In the genomic region with DNA sequence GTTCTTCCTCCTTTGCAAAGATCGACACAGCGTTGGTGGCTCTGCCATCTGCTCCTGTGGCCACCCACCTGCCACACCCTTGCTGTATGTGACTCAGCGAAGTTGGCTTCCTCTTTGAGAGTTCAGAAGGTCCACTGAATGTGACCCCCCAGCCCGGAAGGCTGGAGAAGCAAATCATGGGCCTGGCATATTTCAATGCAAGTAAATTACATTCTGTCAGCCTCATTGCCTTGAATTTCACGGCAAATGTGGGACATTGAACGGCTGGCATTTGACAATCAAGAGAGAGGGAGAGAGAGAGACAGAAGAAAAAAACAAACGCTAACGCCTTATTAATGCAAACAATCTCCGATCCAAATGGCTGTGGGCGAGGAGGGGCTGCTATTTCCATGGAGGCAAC, we compare ENCODE assay signal across 11 mouse cellular contexts. TPM values are rescaled to one million over a fixed set of nuclear protein-coding genes. Genes with fewer than 3 reads are reported as not detected.
DNase-seq lines count a peak whose midpoint lies in the region; ATAC-seq and TF ChIP-seq lines count a peak whose summit lies in the region.
"Had no signal": no experiment of that assay in that cellular context is flagged by ENCODE, and none has a peak within 500 bp of the region (broad histone marks: within the 10 kb centered on the region; RNA-seq: fewer than 3 reads in every experiment).

No protein-coding gene starts in this region.

- H3K27ac ChIP-seq in left cerebral cortex, adult 2 months, result no peak overlapping the region
- H3K27ac ChIP-seq: kidney, postnatal 0 days had no signal

- no peak for TF ChIP-seq CTCF in left cerebral cortex, adult 2 months (IDR thresholded peaks at IDR 0.05)

- H3K4me3 ChIP-seq in left cerebral cortex, adult 2 months, result no peak overlapping the region
- H3K4me3 ChIP-seq: megakaryocyte, embryonic 14.5 days had no signal

- peak; percentile 24 to 40 for DNase-seq in left cerebral cortex, adult 2 months (ENCODE audit: extremely low spot score in 1 of 2, low spot score in 2 of 2)
- no peak for DNase-seq in left cerebral cortex, adult 11 months (ENCODE audit: low spot score)
- DNase-seq in brain, adult 2 months (ENCODE audit: low read depth, low spot score), result peak; percentile 61
- peak; percentile 45 for DNase-seq in embryo, embryonic 11 days
- DNase-seq in left cerebral cortex, adult 8-10 months (ENCODE audit: low spot score in 2 of 2), result peak; percentile 8 to 13
- DNase-seq in yolk sac, embryonic 10.5 days (ENCODE audit: low spot score), result no peak
- no peak for DNase-seq in urinary bladder, adult 18-20 months (ENCODE audit: low spot score in 2 of 2)
- DNase-seq: gastrocnemius, postnatal 25 days had no signal

- no peak for ATAC-seq in inflammation-experienced regulatory T-cells, adult 6 months

- intact Hi-C loops in left cerebral cortex, adult 2 months (cut with DNase I), result no loop called here

RNA-seq across cellular contexts. Expression of gene Zfhx3, which starts 38.2 kb away (rescaled TPM):
- 1 to 10 TPM; 5.0 to 5.1 TPM for total RNA-seq in left cerebral cortex, adult 2 months (2021)
- 1 to 10 TPM; 7.9 to 9.2 (median 8.0) TPM for total RNA-seq in left cerebral cortex, adult 8-10 months (2022)
- under 1 TPM; 0.03 to 0.35 (median 0.24) TPM for polyA plus RNA-seq in inflammation-experienced regulatory T-cells, adult 6 months (2017; shearing (Covaris generic))

Comparison
In these comparisons a context has a peak if more than half of its experiments do, and no peak if none do; other contexts are left out.
1. DNase-seq: peak in left cerebral cortex, adult 2 months (2 of 2), brain, adult 2 months (single experiment), embryo, embryonic 11 days (single experiment) and left cerebral cortex, adult 8-10 months (2 of 2); none in left cerebral cortex, adult 11 months (single experiment), yolk sac, embryonic 10.5 days (single experiment) and urinary bladder, adult 18-20 months (0 of 2).